Mouse (Mus musculus) adrenal gland, adult (tissue): ENCODE measurements around the gene D17Wsu92e.

Experiments used
- DNase-seq, 2 experiments: peaks; one replicate each; pipeline ENCODE4 v3.0.0; 2022 to 2023; ENCODE audit warnings: low spot score in 1 of 2; ENCODE audit not compliant: inconsistent age in 2 of 2

D17Wsu92e gene

DNA sequence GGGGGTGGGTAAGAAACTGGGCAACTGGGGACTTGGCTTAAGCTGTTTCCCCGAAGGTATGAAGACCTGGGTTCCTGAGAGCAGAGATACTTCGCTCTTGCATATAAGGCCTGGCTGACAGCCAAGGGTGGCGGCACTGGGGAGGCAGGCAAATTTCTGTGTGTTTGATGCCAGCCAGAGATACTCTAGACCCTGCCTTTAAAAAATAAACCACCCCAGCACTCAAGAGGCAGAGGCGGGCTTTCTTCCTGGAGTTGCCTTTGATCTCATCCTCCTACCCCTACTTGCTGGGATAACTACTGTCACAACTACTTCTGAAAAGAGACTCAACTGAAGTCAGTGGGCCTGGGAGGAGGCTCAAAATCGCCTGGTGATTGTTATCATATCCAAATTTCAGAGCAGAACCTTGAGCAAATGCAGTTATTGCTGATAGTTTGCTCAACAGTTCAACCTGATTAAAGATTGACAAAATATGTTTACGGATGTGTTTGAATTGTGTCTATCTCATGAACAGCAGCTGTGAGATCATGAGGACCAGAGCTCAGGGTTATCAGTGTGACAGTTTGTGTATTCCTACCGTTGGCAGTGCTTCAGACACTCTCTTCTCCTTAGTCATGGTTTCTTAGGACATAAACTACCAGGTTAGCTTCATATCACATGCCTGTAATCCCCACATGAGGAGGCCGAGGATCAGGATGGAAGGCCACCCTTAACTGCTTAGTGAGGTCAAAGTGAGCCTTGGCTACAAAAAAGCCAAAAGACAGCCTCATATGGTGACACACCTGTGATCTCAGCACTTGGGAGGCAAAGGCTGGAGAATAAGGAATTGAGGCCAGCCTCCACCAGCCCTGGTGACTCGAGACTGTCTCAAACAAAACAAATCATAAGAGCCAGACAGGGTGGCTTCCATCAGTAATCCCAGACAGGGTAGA, 1.2 kb upstream of the D17Wsu92e start:
- DNase-seq: peak; percentile 52 to 77

DNA sequence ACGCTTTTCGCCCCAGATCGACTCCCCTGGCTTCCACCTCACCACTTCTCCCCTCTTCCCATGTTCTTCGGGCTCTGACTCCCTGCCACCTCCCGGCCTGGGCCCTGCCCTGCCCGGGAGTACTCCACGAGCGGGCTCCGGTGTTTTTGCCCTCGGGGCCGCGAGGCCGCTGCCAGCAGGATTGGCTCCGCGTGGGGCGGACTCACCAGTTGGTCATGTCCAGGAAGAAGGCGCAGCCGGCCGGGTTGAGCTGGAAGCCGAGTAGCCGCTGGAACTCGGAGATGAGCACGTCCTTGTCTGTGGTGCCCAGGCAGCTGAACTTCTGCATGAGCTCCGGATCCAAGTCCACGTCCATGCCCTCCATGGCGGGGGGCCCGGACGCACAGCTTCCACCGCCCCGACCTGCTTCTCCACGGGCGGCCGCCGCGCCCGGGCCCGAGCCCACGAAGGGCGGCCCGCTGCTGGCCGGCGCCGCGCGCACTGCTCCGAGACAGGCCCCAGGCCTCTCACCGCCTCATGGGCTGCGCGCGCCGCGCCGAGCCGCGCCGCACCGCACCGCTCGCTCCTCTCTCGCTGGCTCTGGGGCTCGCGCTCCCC, 379 bp downstream of the D17Wsu92e start:
- peak; percentile 80 to 90 for DNase-seq

DNA sequence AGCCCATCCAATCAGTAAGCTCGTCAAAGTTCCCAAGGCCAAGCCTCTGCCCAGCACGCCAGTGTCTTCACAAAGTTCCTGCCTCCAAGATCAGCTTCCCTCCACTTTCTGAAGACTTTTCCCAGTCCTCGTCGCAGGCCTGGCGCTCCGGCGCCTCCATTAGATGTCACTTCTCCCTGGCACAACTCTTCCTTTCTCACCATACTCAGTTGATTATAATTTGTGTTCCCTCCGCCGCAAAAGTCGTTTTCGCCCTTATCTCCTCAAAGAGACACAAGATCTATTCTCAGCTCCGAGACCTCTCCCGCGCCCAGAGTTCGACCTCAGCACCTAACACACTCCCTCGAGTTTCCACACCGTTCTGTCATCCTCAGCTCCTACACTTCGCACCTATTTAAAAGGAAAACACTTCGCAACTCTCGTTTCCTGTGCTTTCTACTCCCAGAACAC, 902 bp downstream of the D17Wsu92e start:
- DNase-seq: peak; percentile 61 to 84

DNA sequence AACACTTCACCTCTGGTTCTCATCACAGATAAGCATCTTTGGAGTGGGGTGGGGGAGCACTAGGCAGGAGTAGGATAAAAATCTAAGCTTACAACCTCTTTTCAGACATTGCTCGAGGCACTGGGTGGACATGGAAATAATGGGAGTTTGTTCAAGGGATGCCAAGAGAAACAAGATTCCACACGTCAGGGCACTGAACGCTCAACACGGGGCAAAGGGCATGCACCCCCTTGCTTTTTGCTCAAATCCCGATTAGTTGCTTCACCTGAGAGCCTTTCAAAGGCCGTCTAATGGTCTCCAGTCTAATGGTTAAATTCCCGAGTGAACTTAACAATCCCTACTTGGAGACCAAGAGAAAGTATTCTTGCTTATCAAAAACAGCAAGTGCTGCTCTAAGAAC, 1.4 kb downstream of the D17Wsu92e start:
- no peak for DNase-seq

DNA sequence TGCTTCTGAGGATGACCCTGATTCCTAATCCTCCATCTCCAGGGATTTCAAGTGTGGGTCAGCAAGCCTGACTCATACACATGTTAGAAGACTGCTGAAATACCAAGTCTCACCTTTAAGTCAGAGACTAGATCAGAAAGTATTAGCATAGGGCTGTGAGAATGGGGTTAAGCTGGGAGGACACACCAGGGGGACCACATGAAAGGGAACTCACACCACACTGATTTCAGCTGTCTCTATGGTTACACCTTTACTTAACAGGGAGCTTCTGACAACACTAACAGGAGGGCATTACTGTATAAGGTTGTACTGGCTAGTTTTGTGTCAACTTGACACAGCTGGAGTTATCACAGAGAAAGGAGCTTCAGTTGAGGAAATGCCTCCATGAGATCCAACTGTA, 5.8 kb downstream of the D17Wsu92e start:
- peak in 1 of 2 experiments; percentile 35 for DNase-seq

DNA sequence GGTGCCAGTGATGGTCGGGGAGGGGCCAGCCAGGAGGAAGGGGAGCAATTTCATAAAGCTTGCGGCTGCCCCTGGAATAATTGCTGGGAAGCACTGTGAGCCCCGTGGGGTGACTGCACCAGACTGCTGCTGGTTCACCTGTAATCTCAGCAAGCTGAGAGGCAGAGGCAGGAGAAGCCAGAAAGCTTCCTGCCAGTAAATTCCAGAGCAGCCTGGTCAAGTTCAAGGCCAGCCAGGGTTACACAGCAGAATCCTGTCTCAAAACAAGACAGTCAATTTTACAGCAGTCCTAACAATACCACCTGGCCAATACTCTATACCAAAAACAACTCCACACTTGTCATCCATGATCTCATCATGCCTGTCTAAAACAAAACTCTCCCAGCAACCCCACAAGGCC, 8.5 kb downstream of the D17Wsu92e start:
- DNase-seq: peak in 1 of 2 experiments; percentile 66

DNA sequence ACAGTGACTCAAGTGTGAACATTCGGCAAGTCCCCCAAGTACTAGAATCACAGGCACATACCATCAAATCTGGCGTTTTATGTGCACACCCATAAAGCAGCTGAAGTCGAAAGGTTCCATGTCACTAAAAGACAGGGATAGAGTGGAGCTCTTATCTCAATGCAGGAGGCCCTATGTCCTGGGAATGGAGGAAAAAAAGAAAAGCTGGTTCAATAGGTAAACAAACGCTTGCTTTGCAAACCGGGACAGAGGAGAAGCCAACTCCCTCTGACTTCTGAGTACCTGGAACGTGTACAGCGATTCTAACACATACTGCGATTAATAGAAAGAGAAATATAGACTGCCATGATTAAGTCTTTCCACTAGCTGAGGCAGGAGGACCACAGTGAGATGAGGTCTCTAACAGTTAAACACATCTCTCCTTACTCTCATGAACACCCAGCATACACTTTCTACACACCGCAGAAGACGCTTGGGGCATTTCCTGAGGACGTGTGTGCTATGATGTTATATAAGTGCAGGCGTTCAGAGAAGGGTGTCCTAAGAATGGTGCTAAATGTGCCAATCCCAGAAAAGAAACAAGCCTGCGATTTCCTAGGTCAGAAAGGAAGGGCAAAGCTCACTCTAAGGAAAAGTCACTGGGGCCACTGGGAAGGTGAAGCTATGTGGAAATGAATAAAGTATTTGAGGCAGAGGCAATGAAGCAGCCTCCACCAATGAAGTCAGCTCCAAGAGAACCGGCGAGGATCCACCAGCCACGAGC, 9.7 kb downstream of the D17Wsu92e start:
- DNase-seq: no peak

DNA sequence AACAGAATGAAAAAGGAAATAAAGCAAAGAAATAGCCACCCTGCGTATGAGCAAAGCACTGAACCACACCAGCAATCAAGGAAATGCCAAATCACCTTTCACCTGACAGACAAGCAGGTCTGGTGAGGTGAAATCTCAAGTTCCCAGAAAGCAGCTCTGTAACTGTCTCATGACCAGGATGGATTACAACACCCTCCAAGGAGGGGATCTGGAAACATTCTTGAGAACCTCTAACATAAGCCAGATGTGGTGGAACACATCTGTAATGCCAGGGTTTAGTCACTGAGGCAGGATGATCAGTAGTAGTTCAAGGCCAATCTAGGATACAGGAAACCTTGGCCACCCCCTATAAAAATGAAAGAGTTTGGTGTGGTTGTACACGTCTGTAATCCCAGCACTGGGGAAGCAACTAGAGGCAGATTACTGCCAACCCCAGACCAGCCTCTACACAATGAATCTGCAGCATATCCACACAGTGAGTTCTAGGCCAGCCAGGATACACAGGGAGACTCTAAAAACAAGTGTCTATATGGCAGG, 12.8 kb downstream of the D17Wsu92e start:
- peak in 1 of 2 experiments; percentile 68 for DNase-seq

DNA sequence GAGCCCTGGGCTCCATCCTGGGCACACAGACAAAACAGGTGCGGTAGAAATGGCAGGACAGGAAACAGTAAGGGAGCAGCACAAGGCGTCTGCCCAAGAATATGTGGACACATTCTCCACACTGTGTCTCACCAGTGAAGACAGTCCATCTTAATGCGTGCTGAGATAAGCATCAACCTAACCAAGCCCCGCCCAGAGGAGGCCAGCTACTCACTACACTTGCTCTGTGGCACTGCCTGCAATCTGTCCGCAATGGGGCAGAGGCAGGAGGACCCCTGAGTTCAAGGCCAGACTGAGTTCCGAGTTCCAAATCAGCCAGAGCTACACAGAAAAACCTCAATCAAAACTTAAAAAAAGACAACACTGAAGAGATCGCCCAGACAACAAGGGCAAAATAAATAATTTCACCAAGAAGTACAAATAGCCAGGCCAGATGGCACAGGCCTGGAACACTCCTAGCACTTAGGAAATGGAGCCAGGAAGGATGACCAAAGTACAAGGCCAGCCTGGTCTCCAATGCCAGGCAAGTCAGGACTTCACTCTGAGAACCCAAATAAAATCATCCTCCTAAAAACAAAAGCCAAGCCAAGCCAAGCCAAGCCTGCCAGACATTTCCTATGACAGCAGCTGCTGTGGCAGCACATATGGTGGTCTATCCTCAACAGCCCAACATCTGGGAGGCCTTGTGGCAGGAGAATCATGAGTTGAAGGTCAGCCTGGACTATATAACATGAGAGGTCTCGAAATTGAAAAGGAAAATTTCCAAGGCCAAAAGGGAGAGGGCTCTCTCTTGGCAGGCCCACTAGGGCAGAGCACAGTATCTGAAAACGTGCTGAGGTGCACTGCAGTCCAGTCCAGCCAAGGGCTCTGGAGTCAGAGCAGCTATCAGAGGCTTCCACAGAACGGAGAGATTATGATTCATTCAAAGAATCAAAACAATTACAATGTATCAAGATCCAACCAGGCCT, 15.4 kb downstream of the D17Wsu92e start:
- peak; percentile 70 to 88 for DNase-seq

DNA sequence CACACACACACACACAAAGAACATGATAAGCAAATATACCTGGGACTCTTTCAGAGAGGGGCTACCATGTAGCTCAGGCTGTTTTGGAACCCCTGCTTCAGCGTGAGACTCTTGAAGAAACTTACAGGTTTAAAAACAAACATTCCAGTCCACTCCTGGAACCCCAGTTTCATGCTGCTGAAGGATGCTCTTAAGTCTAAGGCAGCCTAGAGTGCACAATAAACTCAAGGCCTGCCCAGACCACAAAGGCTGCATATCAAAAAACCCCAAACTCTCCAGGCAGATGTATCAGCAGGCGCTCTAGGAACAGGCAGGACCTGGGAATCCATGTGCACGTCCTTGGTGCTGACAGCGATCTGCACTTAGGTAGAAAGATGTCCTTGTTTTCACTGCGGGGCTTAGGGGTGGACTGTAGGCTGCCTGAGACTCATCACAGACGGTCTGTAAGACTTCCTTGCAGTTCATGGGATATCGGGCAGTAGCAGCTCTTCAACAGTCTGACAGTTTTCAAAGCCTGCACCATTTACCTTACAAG, 16.2 kb downstream of the D17Wsu92e start:
- DNase-seq: peak; percentile 75 to 76

DNA sequence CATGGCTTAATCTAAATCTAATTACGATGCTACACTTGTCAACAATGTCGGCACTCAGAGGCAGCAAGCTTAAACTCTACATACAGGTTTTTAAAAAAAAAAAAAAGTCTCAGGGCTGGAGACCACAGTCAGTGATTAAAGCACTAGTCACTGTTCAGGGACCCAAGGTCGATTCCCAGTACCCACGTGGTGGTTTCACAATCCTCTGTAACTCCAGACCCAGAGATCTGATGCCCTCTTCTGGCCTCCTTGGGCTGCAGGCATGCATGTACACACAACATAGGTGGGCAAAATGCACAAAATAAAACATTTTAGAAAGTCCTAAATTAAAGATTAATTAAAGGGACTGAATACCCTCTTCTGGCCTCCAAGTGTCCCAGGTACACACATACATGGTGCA, 16.7 kb downstream of the D17Wsu92e start:
- DNase-seq: peak; percentile 60 to 87

DNA sequence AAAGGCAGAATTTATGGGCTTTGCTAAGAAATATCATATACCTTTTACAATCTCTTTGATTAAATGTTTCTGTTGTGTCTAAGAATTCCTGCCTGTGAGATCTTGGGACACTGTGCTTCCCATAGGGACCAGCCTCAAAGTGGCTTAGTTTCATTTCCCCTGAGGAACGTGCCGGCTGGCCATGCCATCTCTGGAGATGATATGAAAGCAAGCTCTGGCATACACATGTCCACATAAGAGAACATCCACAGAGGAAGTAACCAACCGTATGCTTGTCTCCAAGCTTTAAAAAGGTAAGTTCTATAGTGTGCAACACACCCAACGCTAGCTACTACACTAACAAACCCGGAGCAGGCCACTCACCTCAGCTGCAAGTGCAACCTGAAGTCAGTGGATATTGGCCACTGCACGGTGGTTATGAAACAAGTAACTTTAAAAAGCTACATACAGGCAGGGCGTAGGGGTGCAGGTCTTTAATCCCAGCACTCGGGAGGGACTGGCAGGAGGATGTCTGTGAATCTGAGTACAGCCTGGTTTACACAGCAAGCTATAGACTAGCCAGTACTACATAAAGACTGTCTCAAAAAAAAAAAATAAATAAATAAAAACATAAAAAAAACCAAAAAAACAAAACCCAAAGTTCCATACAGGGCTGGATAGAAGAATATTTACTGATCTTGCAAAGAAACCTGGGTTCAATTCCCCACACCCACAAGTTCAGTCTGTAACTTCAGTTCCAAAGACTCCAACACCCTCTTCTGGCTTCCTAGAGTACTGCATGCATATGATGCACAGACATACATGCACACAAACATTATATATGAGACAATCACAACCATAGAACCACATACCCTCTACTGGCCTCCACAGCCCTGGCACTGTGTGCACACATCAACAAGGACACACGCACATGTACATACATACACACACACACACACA, 19.5 kb downstream of the D17Wsu92e start:
- no peak for DNase-seq

DNA sequence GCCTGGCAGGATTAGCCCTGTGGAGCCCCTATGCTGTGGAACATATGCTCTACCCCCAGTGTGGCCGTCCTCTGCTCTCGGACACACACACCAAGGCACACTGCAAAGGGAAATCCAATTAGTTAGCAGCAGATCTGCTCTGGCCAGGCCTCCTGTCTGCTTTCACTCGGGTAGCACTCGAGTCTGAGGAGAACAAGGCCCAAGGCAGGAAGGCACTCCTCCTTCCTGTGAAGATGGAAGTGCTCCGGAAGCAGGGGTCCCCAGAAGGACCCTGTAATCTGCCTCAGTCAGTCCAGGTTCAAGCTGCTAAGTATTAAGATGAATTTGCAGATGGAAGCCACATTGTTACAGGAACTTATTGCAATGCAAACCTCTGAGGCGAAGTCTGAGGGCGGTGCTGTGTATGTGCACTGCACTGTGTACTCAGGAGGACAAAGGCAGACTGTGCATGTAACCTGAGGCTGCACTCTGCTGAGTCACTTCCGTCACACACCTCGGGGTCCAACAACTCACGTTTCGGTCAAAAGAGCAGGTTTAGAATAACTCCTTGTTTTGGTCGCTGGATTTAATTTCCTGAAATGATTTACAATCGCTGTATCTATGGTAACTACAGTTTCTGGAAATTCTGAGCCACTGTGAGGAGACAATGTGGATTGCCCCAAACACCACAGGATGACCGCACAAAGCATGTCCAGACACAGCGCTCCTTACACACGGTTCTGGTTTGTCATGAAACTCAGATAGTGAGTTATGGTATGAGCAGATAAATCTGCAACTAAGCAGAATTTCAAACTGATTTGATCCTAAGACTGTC, 20.5 kb downstream of the D17Wsu92e start:
- peak in 1 of 2 experiments; percentile 69 for DNase-seq

DNA sequence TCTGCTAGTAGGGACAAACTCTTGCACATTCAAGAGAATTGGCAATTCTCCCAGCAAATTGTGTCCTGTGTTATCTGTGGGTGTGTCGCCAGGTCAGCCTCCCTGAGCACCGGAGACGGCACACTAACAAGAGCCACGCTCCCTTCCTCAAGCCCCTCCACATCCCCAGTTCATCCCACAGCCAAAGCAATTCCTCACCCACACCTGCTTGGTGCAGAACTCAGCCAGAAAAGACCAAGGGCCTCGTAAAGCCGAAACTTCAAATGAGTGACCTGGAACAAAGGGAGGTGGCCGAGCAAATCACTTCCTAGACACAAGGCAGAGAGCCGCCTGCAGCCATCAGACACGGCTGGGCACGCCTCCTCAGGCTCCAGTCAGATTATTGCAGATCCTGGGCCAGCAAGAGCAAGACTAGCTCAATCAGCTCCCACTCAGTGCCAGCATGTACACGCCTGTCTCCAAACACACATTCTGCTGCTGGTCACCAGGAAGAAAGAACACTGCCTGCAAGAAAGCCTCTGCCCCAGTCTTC, 23.0 kb downstream of the D17Wsu92e start:
- peak; percentile 48 to 78 for DNase-seq

DNA sequence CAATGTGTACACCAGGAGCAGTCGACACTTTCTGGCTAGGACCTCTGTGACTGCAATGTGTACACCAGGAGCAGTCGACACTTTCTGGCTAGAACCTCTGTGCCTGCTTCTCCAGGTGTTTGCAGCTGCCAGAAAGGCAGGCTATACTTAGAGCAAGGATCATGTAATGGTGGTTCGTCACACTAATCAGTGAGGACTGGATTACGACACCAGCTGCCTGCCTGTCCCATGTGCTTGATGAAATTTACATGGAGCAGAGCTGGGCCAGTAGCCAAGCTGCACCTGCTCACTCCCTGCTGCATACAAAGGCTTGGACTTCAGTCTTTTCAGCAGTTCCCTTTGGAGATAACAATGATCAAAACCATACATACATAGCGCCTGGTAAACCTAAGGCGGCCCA, 23.7 kb downstream of the D17Wsu92e start:
- peak; percentile 58 to 75 for DNase-seq

DNA sequence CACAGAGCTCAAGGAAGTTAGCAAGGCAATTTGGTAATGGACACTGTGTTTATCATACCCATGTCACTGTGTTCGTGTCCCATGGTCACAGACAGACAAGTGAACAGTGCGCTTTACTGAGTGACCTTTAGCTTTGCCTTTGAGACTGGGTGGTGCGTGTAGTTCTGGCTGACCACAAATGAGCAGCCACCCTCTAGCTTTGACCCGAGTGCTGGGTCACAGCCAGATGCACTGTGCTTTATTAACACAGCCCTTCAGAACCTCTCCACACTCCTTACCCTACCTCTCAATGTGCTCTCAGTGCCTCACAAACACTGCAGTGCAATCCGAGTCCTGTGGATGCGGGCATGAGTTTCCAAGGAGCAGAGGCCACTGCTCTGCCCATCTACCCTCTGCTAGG, 27.3 kb downstream of the D17Wsu92e start:
- DNase-seq: peak; percentile 63 to 75

DNA sequence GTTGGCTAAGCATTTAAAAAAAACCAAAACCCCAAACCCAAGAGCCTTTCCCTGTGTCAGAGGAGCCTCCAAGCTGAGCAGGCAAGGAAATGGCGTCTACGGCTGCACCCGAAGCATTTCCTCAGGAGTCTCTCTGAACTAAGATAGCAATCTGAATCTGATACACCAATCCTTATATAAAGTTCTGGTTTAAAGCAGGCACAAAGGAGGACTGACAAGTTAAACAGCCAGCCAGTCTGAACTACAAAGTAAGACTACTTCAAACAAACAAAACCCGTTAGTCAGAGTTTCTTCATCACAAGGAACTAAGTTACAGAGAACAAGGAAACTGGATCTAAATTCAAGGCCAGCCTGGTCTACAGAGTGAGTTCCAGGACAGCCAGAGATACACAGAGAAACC, 27.9 kb downstream of the D17Wsu92e start:
- peak in 1 of 2 experiments; percentile 69 for DNase-seq

DNA sequence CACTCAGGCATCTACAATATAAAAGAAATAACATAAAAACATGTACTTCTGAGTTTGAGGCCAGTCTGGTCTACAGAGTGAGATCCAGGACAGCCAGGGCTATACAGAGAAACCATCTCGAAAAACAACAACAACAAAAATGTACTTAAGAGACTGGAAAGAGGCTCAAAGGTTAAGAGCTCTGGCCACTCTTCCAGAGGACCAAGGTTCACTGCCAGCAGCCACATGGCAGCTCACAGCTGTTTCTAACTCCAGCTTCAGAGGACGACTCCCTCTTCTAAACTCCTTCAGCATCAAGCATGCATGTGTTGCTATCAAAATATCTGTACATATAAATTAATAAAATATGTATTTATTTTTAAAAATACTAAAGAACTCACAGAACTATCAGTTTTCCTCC, 28.9 kb downstream of the D17Wsu92e start:
- DNase-seq: no peak
